Mouse (Mus musculus) inflammation-experienced regulatory T-cells, adult 6 months (primary cell): ENCODE measurements at regions not wholly inside any gene's neighbourhood (a gene's known extent, or its start where the extent isn't known, plus 50 kb on each side); places are given as distances from the start of the nearest gene placed in this dataset.

Experiments
- ATAC-seq: one replicate; pipeline ENCODE4 v1.8.0; 2017

DNA sequence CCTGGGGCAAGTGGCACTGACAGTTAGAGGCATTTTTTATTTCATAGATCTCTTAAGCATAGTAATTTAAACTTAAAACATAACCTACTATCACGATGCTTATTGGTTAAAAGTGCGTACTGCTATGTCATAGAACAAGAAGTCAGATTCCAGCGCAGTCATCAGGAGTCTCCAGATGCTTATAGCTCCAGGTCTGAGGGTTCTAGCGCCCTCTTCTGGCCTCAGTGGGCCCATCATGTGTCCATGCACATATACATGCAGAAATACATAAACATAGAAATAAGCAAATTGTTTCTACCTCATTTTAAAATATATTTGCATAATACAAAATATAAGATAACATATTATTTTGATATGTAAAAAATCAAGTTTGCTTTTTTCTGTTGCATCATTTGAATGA, 1002.8 kb upstream of the Adgrl2 start:
- ATAC-seq, result no peak

DNA sequence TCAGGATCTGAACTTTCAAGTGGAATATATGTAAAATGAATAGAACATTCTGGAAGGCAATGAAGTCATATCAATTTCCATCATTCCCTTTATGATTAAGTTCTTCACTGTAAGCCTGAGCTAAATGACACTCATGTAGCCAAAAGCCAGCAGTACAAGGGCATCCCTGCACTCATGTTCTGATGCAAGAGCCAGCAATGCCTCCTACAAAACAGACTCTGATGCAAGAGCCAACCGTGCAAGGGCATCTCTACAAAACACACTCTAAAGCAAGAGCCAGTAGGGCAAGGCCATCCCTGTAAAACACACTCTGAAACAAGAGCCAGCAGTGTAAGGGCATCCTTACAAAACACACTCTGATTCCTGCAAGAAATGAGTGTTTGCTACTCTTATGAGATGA, 997.4 kb upstream of the Adgrl2 start:
- ATAC-seq, result no peak

DNA sequence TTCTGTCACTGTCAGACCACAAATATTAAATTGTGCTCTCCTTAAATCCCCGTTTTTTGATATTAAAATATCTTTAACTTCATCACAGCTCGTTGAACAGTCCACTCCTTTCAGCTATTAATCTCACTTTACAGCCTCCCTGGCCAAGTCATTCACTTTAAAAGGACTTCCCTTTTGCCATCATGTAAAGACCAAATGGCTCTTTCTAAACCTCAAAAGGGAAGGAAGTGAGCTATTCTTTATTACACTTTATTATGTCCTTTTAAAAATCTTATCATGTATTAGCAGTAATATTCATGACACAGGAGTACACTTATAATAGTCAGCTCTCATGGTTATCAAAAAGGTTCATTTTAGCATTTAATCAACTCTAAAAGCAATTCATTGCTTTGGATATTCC, 966.6 kb upstream of the Adgrl2 start:
- ATAC-seq, result no peak

- ATAC-seq, result no peak
Observed at GRCm38 (mm10) chr3:149936197-149936596, 945.8 kb upstream of the Adgrl2 start.

GRCm38 (mm10) chr3:149934832-149935231, 944.5 kb upstream of the Adgrl2 start:
- ATAC-seq, result no peak

- no peak for ATAC-seq
Observed at GRCm38 (mm10) chr3:149928456-149929360, 938.4 kb upstream of the Adgrl2 start.

- ATAC-seq, result no peak
Observed at GRCm38 (mm10) chr3:149920206-149920605, 929.9 kb upstream of the Adgrl2 start.

DNA sequence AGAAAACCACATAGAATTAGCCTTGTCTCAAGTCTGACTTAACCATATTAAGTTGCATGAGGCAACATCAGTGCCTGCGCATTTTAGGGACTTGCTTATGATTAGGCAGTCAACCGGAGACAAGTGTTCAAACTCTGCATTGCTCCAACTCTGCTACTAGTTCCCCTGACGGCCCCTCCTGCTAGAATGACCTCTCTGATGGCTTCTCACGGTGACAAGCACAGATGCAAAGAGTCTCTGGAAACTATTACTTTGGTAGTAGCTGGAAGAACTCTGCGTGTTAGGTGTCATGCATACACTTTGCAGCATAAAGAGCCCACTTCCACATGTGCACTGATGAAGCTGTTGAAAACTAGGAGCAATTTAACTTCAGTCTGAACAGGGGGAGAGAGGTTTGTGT, 927.8 kb upstream of the Adgrl2 start:
- ATAC-seq, result no peak

- ATAC-seq, result no peak
Observed at GRCm38 (mm10) chr3:149910721-149911120, 920.4 kb upstream of the Adgrl2 start.

GRCm38 (mm10) chr3:149901783-149902182, 911.4 kb upstream of the Adgrl2 start:
- no peak for ATAC-seq

DNA sequence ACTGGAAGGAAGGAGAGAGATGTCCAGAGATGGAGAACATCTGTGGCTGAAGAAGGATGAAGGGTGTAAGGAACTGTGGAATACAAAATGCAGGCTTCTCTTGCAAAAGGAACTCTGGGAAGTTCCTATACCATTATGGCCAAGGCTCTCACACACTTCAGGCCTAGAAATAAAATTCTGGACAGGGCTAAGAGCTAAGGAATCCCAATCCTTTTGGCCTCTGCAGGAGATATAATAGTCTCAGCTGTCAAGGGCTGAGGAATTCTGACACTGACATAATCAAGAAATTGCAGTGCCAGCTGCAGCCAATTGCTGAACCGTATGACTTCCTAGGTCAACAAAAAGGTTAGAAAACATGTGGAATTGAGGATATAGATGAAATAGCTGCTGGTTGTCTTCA, 886.2 kb upstream of the Adgrl2 start:
- ATAC-seq, result no peak

DNA sequence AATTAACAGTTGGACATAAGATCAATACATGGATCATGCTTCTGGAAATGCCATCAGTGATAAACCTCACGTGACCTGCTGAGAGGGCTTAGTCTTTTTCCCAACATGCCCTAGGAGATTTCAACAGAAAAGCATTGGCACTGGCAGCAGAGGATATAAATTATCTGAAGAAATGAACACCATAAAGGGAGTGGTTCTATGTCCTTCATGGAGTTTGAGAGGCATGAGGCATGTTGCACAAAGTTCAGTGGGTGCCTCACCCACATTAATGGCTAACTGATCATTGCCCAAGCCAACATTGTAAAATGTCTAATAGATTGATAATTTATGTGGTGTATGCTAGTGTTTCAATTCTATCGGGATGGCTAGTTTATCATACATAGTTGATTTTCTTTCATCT, 875.6 kb upstream of the Adgrl2 start:
- ATAC-seq, result no peak

- ATAC-seq, result no peak
Observed at GRCm38 (mm10) chr3:149846941-149847539, 856.7 kb upstream of the Adgrl2 start.

GRCm38 (mm10) chr3:149845826-149846486, 855.6 kb upstream of the Adgrl2 start:
- no peak for ATAC-seq

DNA sequence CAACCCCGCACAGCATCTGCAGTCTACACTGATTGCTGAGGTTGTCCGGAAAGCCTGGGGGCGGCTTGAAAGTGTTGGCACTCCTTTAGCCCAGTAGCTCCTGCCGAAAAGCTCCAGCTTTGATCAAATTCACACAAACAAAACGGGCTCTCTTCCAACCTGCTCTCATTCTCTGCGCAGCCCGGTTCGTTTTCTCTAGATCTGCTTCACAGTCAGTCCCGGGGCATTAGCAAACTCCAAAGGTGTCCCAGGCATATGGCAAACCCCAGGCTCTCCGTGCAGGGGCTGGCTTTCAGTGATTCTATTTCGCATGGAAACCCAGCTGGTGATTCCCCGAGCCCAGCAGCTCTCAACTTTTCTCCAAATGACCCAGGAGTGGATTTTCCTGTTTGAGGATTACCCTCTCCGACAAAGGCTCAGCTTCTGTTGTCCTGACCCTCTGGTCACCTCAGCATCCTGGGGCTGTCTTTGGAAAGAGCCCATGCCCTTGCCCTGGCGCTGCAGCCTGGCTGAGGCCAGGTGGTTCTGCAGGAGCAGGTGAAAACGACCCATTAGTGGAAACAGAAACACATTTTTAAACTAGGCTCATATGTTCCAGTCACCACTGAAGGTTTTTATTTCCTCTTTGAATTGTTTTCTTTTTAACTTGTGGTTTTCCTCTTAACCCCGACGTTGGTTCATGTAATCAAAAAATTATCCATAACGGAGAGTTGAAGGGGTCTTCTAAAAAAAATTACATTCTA, 854.9 kb upstream of the Adgrl2 start:
- no peak for ATAC-seq

- ATAC-seq, result no peak
Observed at GRCm38 (mm10) chr3:149837921-149838320, 847.6 kb upstream of the Adgrl2 start.

GRCm38 (mm10) chr3:149836467-149837233, 846.3 kb upstream of the Adgrl2 start:
- ATAC-seq, result no peak

DNA sequence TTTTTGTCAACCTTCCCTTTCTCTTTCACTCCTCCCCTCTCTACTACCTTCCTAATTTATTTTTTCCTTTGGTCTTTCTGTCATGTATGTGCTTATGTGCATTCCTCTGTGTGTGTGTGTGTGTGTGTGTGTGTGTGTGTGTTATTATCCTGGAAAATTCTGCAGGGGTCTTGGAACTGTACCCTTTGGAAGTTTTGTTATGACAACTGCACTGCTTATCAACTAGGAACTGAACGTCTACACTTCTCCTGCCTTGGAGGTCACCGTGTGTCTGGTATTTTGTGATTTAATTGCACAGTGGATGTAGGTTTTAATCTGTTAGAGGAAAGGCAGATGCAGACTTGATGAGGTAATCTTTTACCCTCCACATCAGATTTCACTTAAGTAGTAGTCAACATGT, 836.8 kb upstream of the Adgrl2 start:
- no peak for ATAC-seq

- no peak for ATAC-seq
Observed at GRCm38 (mm10) chr3:149826757-149827156, 836.4 kb upstream of the Adgrl2 start.

DNA sequence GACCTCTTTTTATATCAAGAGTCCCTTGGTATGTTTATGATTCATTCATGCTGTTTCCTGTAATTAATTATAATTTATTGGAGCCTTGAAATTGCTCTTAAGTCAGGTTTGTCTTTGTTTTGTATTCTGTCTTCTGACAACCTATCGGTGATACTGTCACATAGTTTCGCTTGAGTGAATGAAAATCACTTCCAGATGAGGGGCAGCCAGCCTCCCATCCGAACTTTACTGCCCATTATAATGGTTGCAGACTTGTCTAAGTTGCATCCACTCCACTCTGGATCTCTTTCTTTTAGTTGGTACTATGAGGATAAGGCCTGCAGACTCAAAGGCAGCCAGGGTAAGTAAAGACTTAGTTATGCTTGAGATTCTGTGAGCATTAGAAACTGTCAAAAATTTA, 830.3 kb upstream of the Adgrl2 start:
- no peak for ATAC-seq

DNA sequence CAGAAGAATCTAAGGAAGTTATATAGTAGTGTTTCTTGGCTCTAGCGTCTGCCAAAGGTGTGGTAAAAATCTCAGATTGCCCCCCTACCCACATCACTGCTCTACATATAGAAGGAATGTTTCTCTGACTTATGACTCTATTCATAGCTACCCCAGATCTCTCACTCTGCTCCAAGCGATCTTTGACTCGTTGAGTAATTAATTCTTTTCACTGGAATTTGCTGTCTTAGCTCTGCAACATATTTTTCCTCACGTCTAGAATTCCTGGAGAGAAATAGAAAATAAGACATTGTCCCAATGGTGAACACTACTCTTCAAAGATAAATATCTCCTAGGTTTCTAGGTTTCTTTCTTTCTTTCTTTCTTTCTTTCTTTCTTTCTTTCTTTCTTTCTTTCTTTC, 829.5 kb upstream of the Adgrl2 start:
- no peak for ATAC-seq

DNA sequence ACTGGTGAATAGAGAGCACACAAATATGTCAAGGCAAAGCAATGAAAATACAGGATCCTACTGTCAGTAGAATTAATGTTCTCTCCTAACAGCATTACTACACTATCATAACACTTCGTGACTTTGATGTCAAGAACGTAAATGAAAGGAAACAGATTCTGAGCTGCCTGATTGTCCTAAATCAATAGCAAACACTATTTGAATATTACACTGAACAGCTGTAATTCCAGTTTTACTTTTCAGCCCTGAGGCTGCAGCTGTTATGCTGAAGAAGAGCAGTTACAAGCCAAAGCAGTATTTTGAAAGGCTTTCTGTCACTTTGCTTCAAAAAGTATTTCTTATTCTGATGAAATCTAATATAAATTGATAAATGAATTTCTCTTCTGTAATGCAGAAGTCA, 828.7 kb upstream of the Adgrl2 start:
- no peak for ATAC-seq
